Mouse (Mus musculus) liver, embryonic 14.5 days (tissue): ENCODE measurements around the gene Tmem108. TPM values are rescaled to one million over a fixed set of nuclear protein-coding genes. Genes with fewer than 3 reads are reported as not detected.

Experiments used
- ATAC-seq: fragments of 200-750 bp; cut with Nextera tagmentation; 2 replicates; pipeline ENCODE4 v1.8.0; 2017; ENCODE audit warnings: moderate number of reproducible peaks, mild to moderate bottlenecking, moderate library complexity; ENCODE audit not compliant: insufficient read depth
- DNase-seq, 3 experiments: peaks; one replicate each; pipeline ENCODE4 v3.0.0-alpha.2; 2012 to 2013; ENCODE audit warnings: low read depth in 3 of 3, low spot score in 3 of 3
- H3K27ac ChIP-seq: fragments of 300-500 bp; sonication (generic); 2 replicates; pipeline ENCODE4 v1.5.1; 2014; ENCODE audit warnings: moderate library complexity, mild to moderate bottlenecking, control low read depth, inconsistent platforms
- H3K27me3 ChIP-seq: fragments of 300-500 bp; sonication (generic); 2 replicates; pipeline ENCODE4 v1.6.1; 2014; ENCODE audit warnings: mild to moderate bottlenecking, low read length, moderate library complexity; ENCODE audit not compliant: control insufficient read depth, insufficient read depth
- H3K36me3 ChIP-seq: fragments of 300-500 bp; sonication (generic); replicated peaks from 2 replicates; pipeline ENCODE4 v1.6.1; 2014; ENCODE audit warnings: low read depth; ENCODE audit not compliant: control insufficient read depth, insufficient read depth
- H3K4me1 ChIP-seq, 2 experiments: fragments of 200-500 bp in 1 of 2; fragments of 300-500 bp in 1 of 2; sonication (generic) in 1 of 2; replicated peaks; 2 replicates each; pipeline ENCODE4 v1.6.1; 2012 to 2014; ENCODE audit warnings: antibody characterized with exemption in 1 of 2, inconsistent platforms in 1 of 2, low read length in 1 of 2; ENCODE audit not compliant: control insufficient read depth in 2 of 2, insufficient read depth in 2 of 2
- H3K4me2 ChIP-seq: fragments of 300-500 bp; sonication (generic); 2 replicates; pipeline ENCODE4 v1.6.1; 2014; ENCODE audit warnings: low read depth, mild to moderate bottlenecking, control low read depth, moderate library complexity
- H3K4me3 ChIP-seq, 2 experiments: fragments of 200-500 bp in 1 of 2; fragments of 300-500 bp in 1 of 2; sonication (generic) in 1 of 2; 2 replicates each; pipeline ENCODE4 v1.5.1; 2012 to 2014; ENCODE audit warnings: low read depth in 2 of 2, low read length in 2 of 2, mild to moderate bottlenecking in 2 of 2, control low read depth in 1 of 2, inconsistent platforms in 1 of 2, moderate library complexity in 1 of 2; ENCODE audit not compliant: insufficient read depth in 1 of 2
- H3K9ac ChIP-seq: fragments of 300-500 bp; sonication (generic); replicated peaks from 2 replicates; pipeline ENCODE4 v1.6.1; 2014; ENCODE audit warnings: mild to moderate bottlenecking, control low read depth, moderate library complexity
- H3K9me3 ChIP-seq: fragments of 300-500 bp; sonication (generic); 2 replicates; pipeline ENCODE4 v1.6.1; 2016; ENCODE audit warnings: low read length, mixed read lengths; ENCODE audit not compliant: control insufficient read depth
- CTCF ChIP-seq: IDR thresholded peaks from 2 replicates; pipeline ENCODE4 v1.5.1; 2016; ENCODE audit warnings: antibody characterized with exemption, low read depth, control low read depth
- EP300 ChIP-seq: IDR thresholded peaks from 2 replicates; pipeline ENCODE4 v1.6.1; 2016; ENCODE audit warnings: antibody characterized with exemption, low read depth
- WGBS: fragments of 180-500 bp; shearing (Covaris S2); extraction: QIAGEN DNeasy Blood & Tissue Kit; methylation state at CpG from one replicate; pipeline ENCODE4 v1.1.7; 2014; ENCODE audit not compliant: insufficient replicate concordance; 5-methylcytosine and 5-hydroxymethylcytosine counted together
- polyA plus RNA-seq, 2 experiments: library from polyadenylated mRNA; depleted of rRNA in 1 of 2; stranded (reverse) in 1 of 2; unstranded in 1 of 2; fragments of >200 nt; fragmentation: Nextera tagmentation in 1 of 2; extraction: Ambion mirVana in 1 of 2; gene quantifications; 2 replicates each; pipeline versions ENCODE4 v1.2.1 to v1.2.3; 2012 to 2014

The Tmem108 gene
- polyA plus RNA-seq, 2 experiments, result 0.51 to 1.0 TPM

DNA sequence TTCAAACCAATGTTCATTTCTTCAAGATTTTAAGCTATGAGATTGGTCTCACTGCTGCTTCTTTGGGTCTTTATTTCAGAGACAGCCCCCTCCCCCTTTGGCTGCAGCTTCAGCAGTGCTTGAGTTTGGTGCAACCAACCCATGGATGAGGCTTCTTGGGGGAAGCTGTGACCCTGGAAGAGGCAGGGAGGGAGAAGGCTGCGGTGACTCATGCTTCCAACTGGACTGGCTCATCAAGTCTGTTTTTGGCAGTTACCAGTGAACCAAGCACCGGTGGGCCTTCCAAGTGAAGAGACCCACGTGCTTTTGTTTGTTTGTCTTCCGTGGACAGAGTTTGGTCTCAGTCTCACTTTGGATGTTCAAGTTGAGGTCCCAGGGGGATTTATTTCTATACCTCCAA lies 215.9 kb downstream of the Tmem108 start:
- no peak overlapping the region for H3K4me2 ChIP-seq
- no peaks in the 10 kb centered on the region for H3K4me1 ChIP-seq
- no peak overlapping the region for H3K4me3 ChIP-seq
- TF ChIP-seq CTCF, result no peak
- TF ChIP-seq EP300, result no peak
- DNase-seq, result no peak
- WGBS, result 74% methylated on average over 4 of the region's 4 CpGs
- no peak overlapping the region for H3K9ac ChIP-seq
- no peak for ATAC-seq
- no peaks in the 10 kb centered on the region for H3K27me3 ChIP-seq
- no peaks in the 10 kb centered on the region for H3K9me3 ChIP-seq
- H3K27ac ChIP-seq, result no peak overlapping the region
- H3K36me3 ChIP-seq, result no peaks in the 10 kb centered on the region

DNA sequence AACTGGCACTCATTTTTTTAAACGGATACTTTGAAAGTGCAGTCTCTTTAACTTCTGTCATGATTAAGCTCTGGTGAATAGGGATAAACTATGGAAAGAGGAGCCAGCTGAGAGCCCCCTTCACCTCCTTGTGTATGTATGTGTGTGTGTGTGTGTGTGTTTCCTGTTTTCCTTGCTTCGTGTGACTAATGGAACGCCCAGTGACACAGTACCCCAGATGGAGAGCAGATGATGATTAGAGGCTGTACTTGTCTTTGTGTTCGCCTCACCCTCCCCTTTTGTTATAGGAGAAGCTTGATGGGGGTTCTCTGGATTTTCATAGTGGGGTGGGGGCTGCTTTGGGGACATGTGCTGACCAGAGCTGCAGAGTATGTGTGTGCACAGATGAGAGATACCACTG lies 216.4 kb downstream of the Tmem108 start:
- Histone ChIP-seq H3K27ac (no peak overlapping the region), H3K4me3 (no peak overlapping the region), H3K27me3 (no peaks in the 10 kb centered on the region), H3K36me3 (no peaks in the 10 kb centered on the region), H3K9ac (no peak overlapping the region), H3K4me2 (no peak overlapping the region), H3K9me3 (no peaks in the 10 kb centered on the region), H3K4me1 (no peaks in the 10 kb centered on the region)
- TF ChIP-seq EP300 (no peak), CTCF (no peak)
- ATAC-seq, result no peak
- WGBS, result 40% methylated on average over 4 of the region's 4 CpGs
- DNase-seq, result no peak

DNA sequence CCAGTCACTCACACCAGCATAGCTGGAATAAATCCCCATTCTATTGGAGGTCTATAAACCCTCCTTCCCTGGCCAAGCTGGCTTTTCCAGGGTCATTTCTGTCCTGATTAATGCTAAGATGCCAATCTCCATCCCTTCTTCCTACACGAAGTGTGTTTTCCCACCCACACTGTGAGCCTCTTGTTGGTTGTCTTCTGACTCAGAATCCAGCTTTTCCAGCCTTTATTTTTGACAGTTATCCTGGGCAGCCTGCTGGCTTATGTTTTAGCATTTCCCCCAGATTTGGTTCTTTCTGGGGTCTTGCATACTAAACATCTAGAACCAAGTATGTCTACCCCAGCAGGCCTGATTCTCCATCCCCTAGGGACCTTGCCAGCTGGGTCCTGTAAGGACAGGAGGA lies 217.0 kb downstream of the Tmem108 start:
- no peaks in the 10 kb centered on the region for H3K9me3 ChIP-seq
- ATAC-seq, result no peak
- no peaks in the 10 kb centered on the region for H3K36me3 ChIP-seq
- H3K4me1 ChIP-seq, result no peaks in the 10 kb centered on the region
- no peak overlapping the region for H3K27ac ChIP-seq
- 35% methylated on average over 1 of the region's 1 CpGs for WGBS
- no peaks in the 10 kb centered on the region for H3K27me3 ChIP-seq
- no peak overlapping the region for H3K4me2 ChIP-seq
- DNase-seq, result no peak
- H3K9ac ChIP-seq, result no peak overlapping the region
- H3K4me3 ChIP-seq, result no peak overlapping the region
- TF ChIP-seq EP300 (no peak), CTCF (no peak)

- Histone ChIP-seq H3K4me3 (no peak overlapping the region), H3K9me3 (no peaks in the 10 kb centered on the region), H3K27ac (no peak overlapping the region), H3K27me3 (no peaks in the 10 kb centered on the region), H3K4me1 (no peaks in the 10 kb centered on the region), H3K36me3 (no peaks in the 10 kb centered on the region), H3K9ac (no peak overlapping the region), H3K4me2 (no peak overlapping the region)
- DNase-seq (no peak), ATAC-seq (no peak)
- 58% methylated on average over 8 of the region's 8 CpGs for WGBS
- no peak for TF ChIP-seq EP300
- TF ChIP-seq CTCF, result no peak
Observed at GRCm38 (mm10) chr9:103540518-103540917, 221.1 kb downstream of the Tmem108 start.

- Histone ChIP-seq H3K27ac (no peak overlapping the region), H3K4me2 (no peak overlapping the region), H3K4me3 (no peak overlapping the region), H3K4me1 (no peaks in the 10 kb centered on the region), H3K27me3 (no peaks in the 10 kb centered on the region), H3K9me3 (no peaks in the 10 kb centered on the region), H3K9ac (no peak overlapping the region), H3K36me3 (no peaks in the 10 kb centered on the region)
- 35% methylated on average over 8 of the region's 8 CpGs for WGBS
- DNase-seq (no peak), ATAC-seq (no peak)
- TF ChIP-seq CTCF (no peak), EP300 (no peak)
Observed at GRCm38 (mm10) chr9:103538047-103538816, 223.4 kb downstream of the Tmem108 start.
